Mouse (Mus musculus): ENCODE results near the gene Smyd4. TPM values are rescaled to one million over a fixed set of nuclear protein-coding genes. Genes with fewer than 3 reads are reported as not detected.

Smyd4 gene
- polyA plus RNA-seq, 1 experiment from 2014 or later, result 17.7 TPM

Small RNAs within 50 kb of the gene (microRNA-seq; reads per million reads assigned to microRNA genes)
- gene Gm47300, result not detected

Other genes with a start within 250 kb of the Smyd4 start
- gene Hic1, start 178.9 kb upstream of the Smyd4 start, polyA plus RNA-seq (2015; fragmentation: Nextera tagmentation; extraction: Ambion mirVana), result 1.2 and 1.5 TPM in 2 replicates
- gene Ovca2, start 169.6 kb upstream of the Smyd4 start, polyA plus RNA-seq (2015; fragmentation: Nextera tagmentation; extraction: Ambion mirVana), result 22.8 and 25.1 TPM in 2 replicates
- 13.9 and 15.8 TPM in 2 replicates for gene Dph1, start 157.2 kb upstream of the Smyd4 start, polyA plus RNA-seq (2015; fragmentation: Nextera tagmentation; extraction: Ambion mirVana)
- gene Rtn4rl1, start 154.7 kb upstream of the Smyd4 start, polyA plus RNA-seq (2015; fragmentation: Nextera tagmentation; extraction: Ambion mirVana), result 2.2 and 2.6 TPM in 2 replicates
- 99.6 and 110 TPM in 2 replicates for gene Rpa1, start 109 bp upstream of the Smyd4 start, polyA plus RNA-seq (2015; fragmentation: Nextera tagmentation; extraction: Ambion mirVana)
- 15.5 and 19.0 TPM in 2 replicates for gene Serpinf1, start 74.3 kb downstream of the Smyd4 start, polyA plus RNA-seq (2015; fragmentation: Nextera tagmentation; extraction: Ambion mirVana)
- gene Serpinf2, start 91.2 kb downstream of the Smyd4 start, polyA plus RNA-seq (2015; fragmentation: Nextera tagmentation; extraction: Ambion mirVana), result 0.42 TPM in 1 of 2 replicates, not detected in the other
- gene Wdr81, start 106.3 kb downstream of the Smyd4 start, polyA plus RNA-seq (2015; fragmentation: Nextera tagmentation; extraction: Ambion mirVana), result 5.0 and 5.6 TPM in 2 replicates
- 1.4 and 1.9 TPM in 2 replicates for gene Tlcd2, start 113.3 kb downstream of the Smyd4 start, polyA plus RNA-seq (2015; fragmentation: Nextera tagmentation; extraction: Ambion mirVana)
- 56.3 and 63.2 TPM in 2 replicates for gene Prpf8, start 138.4 kb downstream of the Smyd4 start, polyA plus RNA-seq (2015; fragmentation: Nextera tagmentation; extraction: Ambion mirVana)
- gene Rilp, start 161.7 kb downstream of the Smyd4 start, polyA plus RNA-seq (2015; fragmentation: Nextera tagmentation; extraction: Ambion mirVana), result 0.40 and 0.47 TPM in 2 replicates
- gene Scarf1, start 165.1 kb downstream of the Smyd4 start, polyA plus RNA-seq (2015; fragmentation: Nextera tagmentation; extraction: Ambion mirVana), result 3.3 TPM in 2 replicates
- 11.3 and 11.7 TPM in 2 replicates for gene Slc43a2, start 183.3 kb downstream of the Smyd4 start, polyA plus RNA-seq (2015; fragmentation: Nextera tagmentation; extraction: Ambion mirVana)
- 70.0 and 70.8 TPM in 2 replicates for gene Pitpna, start 239.7 kb downstream of the Smyd4 start, polyA plus RNA-seq (2015; fragmentation: Nextera tagmentation; extraction: Ambion mirVana)